ENCODE assay signal across 25 mouse cellular contexts in the genomic region with DNA sequence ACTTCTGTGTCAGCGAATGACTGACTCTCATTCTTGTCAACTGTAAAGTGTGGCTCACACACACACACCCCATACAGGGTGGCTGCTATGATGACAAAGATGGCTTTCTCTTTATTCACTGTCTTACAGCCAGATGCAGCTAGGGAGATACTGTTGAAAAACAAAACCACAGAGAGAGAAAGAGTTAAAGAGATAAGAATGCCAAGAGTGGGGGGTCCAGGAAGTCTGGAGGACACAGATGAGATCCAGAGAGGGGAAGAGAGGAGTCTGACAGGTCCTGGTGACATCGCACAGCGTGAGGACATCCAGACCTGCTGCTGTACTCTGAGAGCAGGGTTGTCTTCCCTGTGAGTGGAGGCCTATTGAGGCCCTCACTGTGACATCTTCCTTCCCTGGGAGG. TPM values are rescaled to one million over a fixed set of nuclear protein-coding genes. Genes with fewer than 3 reads are reported as not detected.
DNase-seq lines count a peak whose midpoint lies in the region; ATAC-seq and TF ChIP-seq lines count a peak whose summit lies in the region.
"Had no signal": no experiment of that assay in that cellular context is flagged by ENCODE, and none has a peak within 500 bp of the region (broad histone marks: within the 10 kb centered on the region; RNA-seq: fewer than 3 reads in every experiment).

No protein-coding gene starts in this region.

- no peak for DNase-seq in layer of hippocampus, adult 2 months (ENCODE audit: low spot score in 2 of 2)
- no peak for DNase-seq in layer of hippocampus, postnatal 36 days
- DNase-seq in liver, embryonic 13.5 days = no peak
- DNase-seq in spleen, adult 12 weeks (ENCODE audit: low spot score) = no peak
- DNase-seq: adrenal gland, adult 8-10 months; cerebellum, adult 9-11 months; embryo, embryonic 11 days; gastrocnemius, postnatal 14 days; heart, postnatal 4 days; kidney, postnatal 4 days; right cerebral cortex, postnatal 14 days; thymus, adult 18-20 months had no signal

- H3K27ac ChIP-seq in layer of hippocampus, adult 2 months = peak overlapping the region; percentile 0; the same call in 1 of the 2 replicates
- H3K27ac ChIP-seq in bone marrow, adult 2 months (ENCODE audit: control insufficient read depth, insufficient read depth, low read depth, low read length, poor library complexity) = 0 out of 2 replicates have a peak overlapping the region, but pooled peaks have one; percentile 3
- peak overlapping the region; percentile 63 for H3K27ac ChIP-seq in liver, embryonic 13.5 days
- no peak overlapping the region for H3K27ac ChIP-seq in forebrain, embryonic 13.5 days
- H3K27ac ChIP-seq: embryonic facial prominence, embryonic 15.5 days; forebrain, embryonic 10.5 days; kidney, embryonic 15.5 days; limb, embryonic 13.5 days; macrophage; stomach, embryonic 15.5 days had no signal

- WGBS in bone marrow, adult 2 months = 24% methylated on average over 3 of the region's 3 CpGs
- 7% methylated on average over 3 of the region's 3 CpGs for WGBS in liver, embryonic 13.5 days (ENCODE audit: insufficient replicate concordance)
- 94% methylated on average over 3 of the region's 3 CpGs for WGBS in forebrain, embryonic 13.5 days

- ATAC-seq in liver, embryonic 13.5 days (ENCODE audit: low read depth) = peak; percentile 73
- no peak for ATAC-seq in erythroid progenitor cell, adult 5-6 weeks (replicated peaks; ENCODE audit: low FRiP score, poor library complexity, severe bottlenecking)
- ATAC-seq in forebrain, embryonic 13.5 days = no peak
- ATAC-seq: hindbrain, embryonic 16.5 days; intestine, postnatal 0 days; midbrain, embryonic 16.5 days; Patski had no signal

- H3K4me3 ChIP-seq in layer of hippocampus, adult 2 months = no peak overlapping the region
- no peak overlapping the region for H3K4me3 ChIP-seq in bone marrow, adult 2 months (replicated peaks; ENCODE audit: control insufficient read depth, low read depth, low read length)
- H3K4me3 ChIP-seq in liver, embryonic 13.5 days (replicated peaks) = no peak overlapping the region
- no peak overlapping the region for H3K4me3 ChIP-seq in forebrain, embryonic 13.5 days
- H3K4me3 ChIP-seq: embryonic facial prominence, embryonic 15.5 days; forebrain, embryonic 10.5 days; kidney, embryonic 15.5 days; limb, embryonic 13.5 days; stomach, embryonic 15.5 days had no signal

- no peaks in the 10 kb centered on the region for H3K9me3 ChIP-seq in liver, embryonic 13.5 days (replicated peaks)
- no peaks in the 10 kb centered on the region for H3K9me3 ChIP-seq in forebrain, embryonic 13.5 days (replicated peaks)
- H3K9me3 ChIP-seq: embryonic facial prominence, embryonic 15.5 days; forebrain, embryonic 10.5 days; kidney, embryonic 15.5 days; limb, embryonic 13.5 days; stomach, embryonic 15.5 days had no signal

- no peak overlapping the region; the same call in 1 of the 2 replicates for H3K9ac ChIP-seq in liver, embryonic 13.5 days
- H3K9ac ChIP-seq in forebrain, embryonic 13.5 days = no peak overlapping the region
- H3K9ac ChIP-seq: embryonic facial prominence, embryonic 15.5 days; kidney, embryonic 15.5 days; limb, embryonic 13.5 days; stomach, embryonic 15.5 days had no signal

- no peak for TF ChIP-seq CTCF in layer of hippocampus, adult 2 months (conservative IDR thresholded peaks at IDR 0.05)
- TF ChIP-seq CTCF in bone marrow, adult 2 months (IDR thresholded peaks at IDR 0.05; ENCODE audit: control insufficient read depth, insufficient read depth, low read length) = no peak

- no peaks in the 10 kb centered on the region for H3K36me3 ChIP-seq in liver, embryonic 13.5 days
- no peaks in the 10 kb centered on the region for H3K36me3 ChIP-seq in forebrain, embryonic 13.5 days (ENCODE audit: poor library complexity, severe bottlenecking)
- H3K36me3 ChIP-seq: embryonic facial prominence, embryonic 15.5 days; forebrain, embryonic 10.5 days; kidney, embryonic 15.5 days; limb, embryonic 13.5 days; stomach, embryonic 15.5 days had no signal

- 0 out of 2 replicates have a peak overlapping the region, but pooled peaks have one; percentile 3 for H3K4me2 ChIP-seq in liver, embryonic 13.5 days
- no peak overlapping the region for H3K4me2 ChIP-seq in forebrain, embryonic 13.5 days
- H3K4me2 ChIP-seq: embryonic facial prominence, embryonic 15.5 days; kidney, embryonic 15.5 days; limb, embryonic 13.5 days; stomach, embryonic 15.5 days had no signal

- H3K4me1 ChIP-seq in bone marrow, adult 2 months (ENCODE audit: control insufficient read depth, insufficient read depth, low read length) = peaks cover 31% of the 10 kb centered on the region
- peaks cover 99% of the 10 kb centered on the region for H3K4me1 ChIP-seq in liver, embryonic 13.5 days (replicated peaks)
- H3K4me1 ChIP-seq in forebrain, embryonic 13.5 days = peaks cover 11% of the 10 kb centered on the region; the same call in 1 of the 2 replicates

- TF ChIP-seq POLR2A in bone marrow, adult 2 months (IDR thresholded peaks at IDR 0.05; ENCODE audit: borderline replicate concordance, control insufficient read depth, low read depth, low read length) = no peak

- no peaks in the 10 kb centered on the region for H3K27me3 ChIP-seq in liver, embryonic 13.5 days
- H3K27me3 ChIP-seq in forebrain, embryonic 13.5 days = no peaks in the 10 kb centered on the region
- H3K27me3 ChIP-seq: embryonic facial prominence, embryonic 15.5 days; kidney, embryonic 15.5 days; limb, embryonic 13.5 days; Patski; stomach, embryonic 15.5 days had no signal

RNA-seq across cellular contexts. Expression of a gene that starts 56.5 kb away (rescaled TPM):
- total RNA-seq in layer of hippocampus, adult 2 months (2021) = 10 to 100 TPM; 50.7 to 51.4 TPM
- 10 to 100 TPM; 47.0 to 53.8 TPM for total RNA-seq in layer of hippocampus, postnatal 36 days (2021)
- polyA plus RNA-seq in bone marrow, adult 2 months (2011; ENCODE audit: insufficient read depth, insufficient read length, low replicate concordance, missing spikeins) = 10.8 and 27.7 TPM in 2 replicates
- 2.5 and 2.8 TPM in 2 replicates for polyA plus RNA-seq in liver, embryonic 13.5 days (2015; fragmentation: Nextera tagmentation; extraction: Ambion mirVana)
- total RNA-seq in erythroid progenitor cell, adult 5-6 weeks (2015; ENCODE audit: low replicate concordance) = 10.8 and 13.0 TPM in 2 replicates
- total RNA-seq in erythroid progenitor cell, adult 5-6 weeks (2017; ENCODE audit: low replicate concordance) = 6.1 and 6.3 TPM in 2 replicates
- polyA plus RNA-seq in forebrain, embryonic 13.5 days (2015; fragmentation: Nextera tagmentation; extraction: Ambion mirVana) = 2.3 and 2.5 TPM in 2 replicates
